In the genomic region with DNA sequence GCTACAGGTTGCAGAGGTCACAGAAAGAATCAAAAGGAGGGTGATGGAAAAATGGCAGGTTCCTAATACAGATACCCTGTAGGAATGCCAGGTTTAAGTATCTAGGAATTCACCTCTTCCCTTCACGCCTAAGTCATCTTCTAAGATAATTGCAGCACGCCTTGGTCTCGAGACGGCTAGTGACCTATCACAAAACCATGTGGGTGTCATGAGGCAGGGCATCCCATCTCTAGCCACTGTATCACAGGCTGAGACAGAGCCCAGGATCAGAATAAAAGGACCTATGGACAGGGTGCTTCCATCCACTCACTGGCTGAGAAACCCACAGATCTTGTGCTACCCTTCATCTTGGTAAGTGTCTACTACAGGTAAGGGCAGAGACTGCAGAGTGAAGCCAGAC, we compare ENCODE assay signal across 43 mouse cellular contexts. TPM values are rescaled to one million over a fixed set of nuclear protein-coding genes. Genes with fewer than 3 reads are reported as not detected.
"Had no signal": no experiment of that assay in that cellular context is flagged by ENCODE, and none has a peak within 500 bp of the region (broad histone marks: within the 10 kb centered on the region; RNA-seq: fewer than 3 reads in every experiment).

A gene (plus strand): TSS at position 301 of the 400 bp plus-strand sequence.

- H3K36me3 ChIP-seq: heart, embryonic 10.5 days; heart, embryonic 12.5 days; heart, embryonic 13.5 days; heart, embryonic 15.5 days; hindbrain, embryonic 10.5 days; hindbrain, embryonic 12.5 days; hindbrain, embryonic 13.5 days; hindbrain, embryonic 15.5 days; intestine, embryonic 15.5 days; kidney, embryonic 15.5 days had no signal

- H3K4me2 ChIP-seq: heart, embryonic 11.5 days; heart, embryonic 12.5 days; heart, embryonic 13.5 days; heart, embryonic 15.5 days; hindbrain, embryonic 12.5 days; hindbrain, embryonic 13.5 days; hindbrain, embryonic 14.5 days; hindbrain, embryonic 15.5 days; intestine, embryonic 15.5 days; kidney, embryonic 15.5 days had no signal

- H3K27ac ChIP-seq: heart, embryonic 10.5 days; heart, embryonic 13.5 days; heart, embryonic 15.5 days; hindbrain, embryonic 10.5 days; hindbrain, embryonic 12.5 days; hindbrain, embryonic 13.5 days; hindbrain, embryonic 14.5 days; hindbrain, embryonic 15.5 days; hindbrain, postnatal 0 days; intestine, embryonic 15.5 days; kidney, embryonic 15.5 days; kidney, postnatal 0 days; layer of hippocampus, adult 2 months had no signal

- ATAC-seq: hindbrain, embryonic 16.5 days; hindbrain, postnatal 0 days; inflammation-experienced regulatory T-cells, adult 6 months; intestine, embryonic 15.5 days; intestine, embryonic 16.5 days; intestine, postnatal 0 days had no signal

- H3K4me3 ChIP-seq: heart, embryonic 10.5 days; heart, embryonic 12.5 days; heart, embryonic 13.5 days; heart, embryonic 15.5 days; hindbrain, embryonic 10.5 days; hindbrain, embryonic 12.5 days; hindbrain, embryonic 13.5 days; hindbrain, embryonic 15.5 days; intestine, embryonic 15.5 days; kidney, embryonic 15.5 days; layer of hippocampus, adult 2 months had no signal

- DNase-seq: heart, postnatal 10 days; heart, postnatal 14 days; heart, postnatal 36 days; heart, postnatal 4 days; kidney, adult 11 months; kidney, adult 18-20 months; kidney, adult 2 months; kidney, adult 8-10 months; kidney, adult 9 months; kidney, postnatal 10 days; kidney, postnatal 14 days; kidney, postnatal 25 days; kidney, postnatal 36 days; kidney, postnatal 4 days; layer of hippocampus, adult 9-11 months; layer of hippocampus, postnatal 36 days had no signal

- H3K9ac ChIP-seq: heart, embryonic 12.5 days; heart, embryonic 13.5 days; heart, embryonic 15.5 days; hindbrain, embryonic 12.5 days; hindbrain, embryonic 13.5 days; hindbrain, embryonic 14.5 days; hindbrain, embryonic 15.5 days; intestine, embryonic 15.5 days; kidney, embryonic 15.5 days had no signal

- H3K27me3 ChIP-seq: heart, embryonic 12.5 days; heart, embryonic 13.5 days; heart, embryonic 15.5 days; hindbrain, embryonic 12.5 days; hindbrain, embryonic 13.5 days; hindbrain, embryonic 15.5 days; intestine, embryonic 15.5 days; kidney, embryonic 15.5 days had no signal

- H3K4me1 ChIP-seq: heart, embryonic 10.5 days; heart, embryonic 12.5 days; heart, embryonic 13.5 days; heart, embryonic 15.5 days; hindbrain, embryonic 10.5 days; hindbrain, embryonic 12.5 days; hindbrain, embryonic 13.5 days; hindbrain, embryonic 15.5 days; intestine, embryonic 15.5 days; kidney, embryonic 15.5 days had no signal

- H3K9me3 ChIP-seq: heart, embryonic 10.5 days; heart, embryonic 12.5 days; heart, embryonic 13.5 days; heart, embryonic 15.5 days; hindbrain, embryonic 10.5 days; hindbrain, embryonic 12.5 days; hindbrain, embryonic 13.5 days; hindbrain, embryonic 15.5 days; intestine, embryonic 15.5 days; kidney, embryonic 15.5 days had no signal

RNA-seq across cellular contexts. Expression of the gene that starts here (rescaled TPM):
- polyA plus RNA-seq: heart, embryonic 10.5 days; heart, embryonic 11.5 days; heart, embryonic 12.5 days; heart, embryonic 13.5 days; heart, embryonic 14.5 days; heart, embryonic 15.5 days; heart, embryonic 16.5 days; heart, postnatal 0 days; hindbrain, embryonic 10.5 days; hindbrain, embryonic 11.5 days; hindbrain, embryonic 12.5 days; hindbrain, embryonic 13.5 days; hindbrain, embryonic 14.5 days; hindbrain, embryonic 15.5 days; hindbrain, embryonic 16.5 days; hindbrain, postnatal 0 days; inflammation-experienced regulatory T-cells, adult 6 months; intestine, embryonic 14.5 days; intestine, embryonic 15.5 days; intestine, embryonic 16.5 days; intestine, postnatal 0 days; kidney, adult 2 months; kidney, embryonic 14.5 days; kidney, embryonic 15.5 days; kidney, embryonic 16.5 days; kidney, postnatal 0 days; large intestine, adult 2 months had no signal
